Mouse (Mus musculus): ENCODE results near the gene Snx8. TPM values are rescaled to one million over a fixed set of nuclear protein-coding genes. Genes with fewer than 3 reads are reported as not detected.
A peak's percentile ranks its signal among the peaks of the same experiment; 100 is the strongest.

Snx8 gene
- total and polyA plus RNA-seq, 3 experiments: 19.7 to 30.7 TPM; not detected in 1

DNA sequence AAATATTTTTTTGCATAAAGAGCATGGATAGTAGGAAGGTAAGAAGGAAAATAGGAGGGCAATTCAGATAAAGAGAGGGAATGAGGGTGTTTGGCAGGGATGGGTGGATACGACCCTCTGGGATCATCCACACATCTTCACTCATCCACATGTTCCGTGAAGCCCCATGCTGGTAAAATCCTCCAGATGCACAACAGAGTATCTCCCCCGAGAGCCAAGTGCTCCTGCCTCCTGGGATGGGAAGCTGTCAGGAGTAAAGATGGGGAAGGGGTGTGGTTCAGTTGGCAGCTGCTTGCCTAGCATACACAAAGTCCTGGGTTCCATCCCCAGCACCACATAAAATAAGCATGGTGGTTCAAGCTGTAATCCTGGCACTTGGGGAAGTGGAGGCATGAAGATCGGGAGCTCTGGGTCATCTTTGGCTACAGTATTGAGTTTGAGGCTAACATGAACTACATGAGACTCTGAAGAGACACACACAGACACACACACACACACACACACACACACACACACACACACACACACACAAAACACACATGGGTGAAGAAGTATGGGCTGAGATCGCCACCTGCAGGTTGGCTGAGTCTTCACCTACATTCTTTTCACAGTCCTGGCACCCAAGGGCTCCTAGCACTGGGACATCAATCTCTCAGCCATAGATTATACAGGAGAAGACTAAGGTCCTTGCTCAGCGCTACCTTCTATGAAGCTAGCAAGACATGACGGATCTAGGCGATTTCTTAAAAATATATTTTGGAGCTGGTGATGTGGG is 7.3 kb upstream of the Snx8 start (continued):
- TF ChIP-seq ZKSCAN1 (IDR thresholded peaks at IDR 0.05; ENCODE audit: low read depth, low read length): no peak
- TF ChIP-seq TAL1 (IDR thresholded peaks at IDR 0.05; ENCODE audit: low read length): no peak
- no peak for TF ChIP-seq GATA1 (IDR thresholded peaks at IDR 0.05; ENCODE audit: low read depth, low read length)
- no peak for TF ChIP-seq TCF12 (IDR thresholded peaks at IDR 0.05; ENCODE audit: low read depth, low read length)
- no peak for TF ChIP-seq MAX (IDR thresholded peaks at IDR 0.05; ENCODE audit: low read length)
- no peak for TF ChIP-seq UBTF (IDR thresholded peaks at IDR 0.05; ENCODE audit: borderline replicate concordance, insufficient read depth, low read depth, low read length)
- TF ChIP-seq SMC3 (IDR thresholded peaks at IDR 0.05; ENCODE audit: low read depth, low read length): peak; percentile 66
- TF ChIP-seq MAZ (IDR thresholded peaks at IDR 0.05; ENCODE audit: low read depth, low read length): no peak

DNA sequence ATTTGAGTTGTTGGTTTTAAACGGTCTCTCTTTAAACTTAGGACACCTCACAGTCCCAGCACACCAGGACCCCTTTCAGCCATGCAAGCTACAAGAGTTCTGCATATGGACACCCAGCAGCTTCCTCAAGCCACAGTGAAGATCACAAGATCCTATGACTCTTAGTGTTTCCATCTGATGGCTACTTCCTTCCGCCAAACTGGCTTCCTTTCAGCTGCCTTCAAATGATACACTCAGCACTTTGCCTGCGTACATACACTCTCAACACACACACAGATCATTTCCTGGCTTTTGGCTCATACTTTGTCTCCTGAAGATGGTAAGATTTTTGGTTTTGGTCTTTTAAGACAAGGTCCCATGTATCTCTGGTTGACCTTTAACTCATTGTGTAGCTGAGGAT is 3.6 kb upstream of the Snx8 start:
- H3K9me3 ChIP-seq (replicated peaks; ENCODE audit: insufficient read depth, low read length): no peaks in the 10 kb centered on the region
- H3K4me3 ChIP-seq (ENCODE audit: control insufficient read depth in 1 of 2, insufficient read depth in 1 of 2, low read depth in 2 of 2, low read length in 2 of 2): no peak overlapping the region
- H3K27me3 ChIP-seq (ENCODE audit: control insufficient read depth in 1 of 2, insufficient read depth in 2 of 2, low read length in 2 of 2): peaks cover 1 to 2% of the 10 kb centered on the region in 2 experiments; a peak in 1 of 4 replicates
- peaks cover 0 to 6% of the 10 kb centered on the region in 2 experiments; a peak in 2 of 4 replicates for H3K4me1 ChIP-seq (ENCODE audit: control insufficient read depth in 1 of 2, insufficient read depth in 2 of 2, low read length in 2 of 2)
- DNase-seq (ENCODE audit: low read depth, low spot score): no peak
- H3K79me2 ChIP-seq (ENCODE audit: control insufficient read depth, insufficient read depth, low read length, poor library complexity): peaks cover 4% of the 10 kb centered on the region
- H3K27ac ChIP-seq (ENCODE audit: control insufficient read depth, low read depth, low read length): no peak overlapping the region
- peaks cover 0 to 3% of the 10 kb centered on the region in 2 experiments; a peak in 2 of 4 replicates for H3K36me3 ChIP-seq (ENCODE audit: control insufficient read depth in 1 of 2, insufficient read depth in 2 of 2, low read length in 2 of 2)
- H3K9ac ChIP-seq (ENCODE audit: control insufficient read depth, low read depth, low read length, poor library complexity, severe bottlenecking): no peak overlapping the region
- TF ChIP-seq GABPA (IDR thresholded peaks at IDR 0.05; ENCODE audit: low read depth, low read length): no peak
- TF ChIP-seq MAFK (IDR thresholded peaks at IDR 0.05; ENCODE audit: borderline replicate concordance, low read depth, low read length): no peak
- no peak for TF ChIP-seq USF1 (IDR thresholded peaks at IDR 0.05; ENCODE audit: low read depth, low read length)
- TF ChIP-seq ELF1 (IDR thresholded peaks at IDR 0.05; ENCODE audit: low read depth, low read length): no peak
- TF ChIP-seq ETS1 (IDR thresholded peaks at IDR 0.05; ENCODE audit: low read depth, low read length): no peak

DNA sequence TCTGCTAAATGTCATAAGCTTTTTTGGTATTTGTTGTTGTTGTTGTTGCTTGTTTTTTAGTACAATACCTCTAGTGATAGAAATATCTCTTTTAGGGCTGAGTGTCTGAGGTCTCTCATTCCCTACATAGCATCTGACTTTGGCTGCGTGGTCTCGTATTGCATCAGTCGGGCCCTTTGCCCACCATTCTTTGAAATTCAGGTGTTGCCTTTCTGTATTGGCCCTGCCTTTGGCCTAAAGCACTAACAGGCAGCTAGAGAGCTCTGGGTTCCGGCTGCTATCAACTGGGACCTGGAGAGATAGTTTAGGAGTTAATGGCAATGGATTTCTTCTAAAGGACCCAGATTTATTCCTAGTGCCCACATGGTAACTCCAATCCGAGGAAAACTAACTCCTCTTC is 2.9 kb upstream of the Snx8 start:
- H3K36me3 ChIP-seq (ENCODE audit: control insufficient read depth in 1 of 2, insufficient read depth in 2 of 2, low read length in 2 of 2): peaks cover 0 to 4% of the 10 kb centered on the region in 2 experiments; a peak in 2 of 4 replicates
- TF ChIP-seq EP300 (IDR thresholded peaks at IDR 0.05; ENCODE audit: low read depth in 1 of 2, low read length in 2 of 2) (no peak), MYC (IDR thresholded peaks at IDR 0.05; ENCODE audit: low read depth, low read length) (no peak), ELF1 (IDR thresholded peaks at IDR 0.05; ENCODE audit: low read depth, low read length) (no peak), SMC3 (IDR thresholded peaks at IDR 0.05; ENCODE audit: low read depth, low read length) (no peak), MAZ (IDR thresholded peaks at IDR 0.05; ENCODE audit: low read depth, low read length) (no peak), GATA1 (IDR thresholded peaks at IDR 0.05; ENCODE audit: low read depth, low read length) (no peak), POLR2AphosphoS2 (IDR thresholded peaks at IDR 0.05; ENCODE audit: low read length) (no peak), HCFC1 (IDR thresholded peaks at IDR 0.05; ENCODE audit: low read depth, low read length) (no peak), UBTF (IDR thresholded peaks at IDR 0.05; ENCODE audit: borderline replicate concordance, insufficient read depth, low read depth, low read length) (no peak), USF2 (IDR thresholded peaks at IDR 0.05; ENCODE audit: borderline replicate concordance in 1 of 2, insufficient read depth in 1 of 2, low read depth in 1 of 2, low read length in 2 of 2) (no peak), MAFK (IDR thresholded peaks at IDR 0.05; ENCODE audit: borderline replicate concordance, low read depth, low read length) (no peak), ZC3H11A (IDR thresholded peaks at IDR 0.05; ENCODE audit: low read depth, low read length) (no peak), GABPA (IDR thresholded peaks at IDR 0.05; ENCODE audit: low read depth, low read length) (no peak), ZNF384 (IDR thresholded peaks at IDR 0.05; ENCODE audit: low read depth, low read length) (no peak), USF1 (IDR thresholded peaks at IDR 0.05; ENCODE audit: low read depth, low read length) (no peak), KAT2A (conservative IDR thresholded peaks at IDR 0.05; ENCODE audit: low read depth, low read length) (no peak), SIN3A (IDR thresholded peaks at IDR 0.05; ENCODE audit: low read length) (no peak), ZMIZ1 (IDR thresholded peaks at IDR 0.05; ENCODE audit: low read depth, low read length) (no peak)
- no peak overlapping the region for H3K4me3 ChIP-seq (ENCODE audit: control insufficient read depth in 1 of 2, insufficient read depth in 1 of 2, low read depth in 2 of 2, low read length in 2 of 2)
- H3K9ac ChIP-seq (ENCODE audit: control insufficient read depth, low read depth, low read length, poor library complexity, severe bottlenecking): no peak overlapping the region
- H3K9me3 ChIP-seq (replicated peaks; ENCODE audit: insufficient read depth, low read length): no peaks in the 10 kb centered on the region
- no peak for DNase-seq (ENCODE audit: low read depth, low spot score)
- peaks cover 0 to 10% of the 10 kb centered on the region in 2 experiments; a peak in 2 of 4 replicates for H3K4me1 ChIP-seq (ENCODE audit: control insufficient read depth in 1 of 2, insufficient read depth in 2 of 2, low read length in 2 of 2)
- H3K27me3 ChIP-seq (ENCODE audit: control insufficient read depth in 1 of 2, insufficient read depth in 2 of 2, low read length in 2 of 2): peaks cover 0 to 2% of the 10 kb centered on the region in 2 experiments; a peak in 1 of 4 replicates
- peaks cover 9% of the 10 kb centered on the region for H3K79me2 ChIP-seq (ENCODE audit: control insufficient read depth, insufficient read depth, low read length, poor library complexity)
- no peak overlapping the region for H3K27ac ChIP-seq (ENCODE audit: control insufficient read depth, low read depth, low read length)
